Mouse (Mus musculus): ENCODE measurements at regions not wholly inside any gene's neighbourhood (a gene's known extent, or its start where the extent isn't known, plus 50 kb on each side); places are given as distances from the start of the nearest gene placed in this dataset.

GRCm38 (mm10) chr2:12614345-12614744, 195.1 kb upstream of the Mindy3 start:
- DNase-seq (ENCODE audit: low spot score in 2 of 2) = no peak

- no peak for DNase-seq (ENCODE audit: low spot score in 2 of 2)
Measured at GRCm38 (mm10) chr2:12613858-12614257, 194.6 kb upstream of the Mindy3 start.

- DNase-seq (ENCODE audit: low spot score in 2 of 2) = no peak
Measured at GRCm38 (mm10) chr2:12582566-12582965, 163.3 kb upstream of the Mindy3 start.

GRCm38 (mm10) chr2:12557736-12558135, 138.5 kb upstream of the Mindy3 start:
- no peak for DNase-seq (ENCODE audit: low spot score in 2 of 2)

GRCm38 (mm10) chr2:12522411-12522810, 103.1 kb upstream of the Mindy3 start:
- DNase-seq (ENCODE audit: low spot score in 2 of 2) = peak; percentile 3 to 47

GRCm38 (mm10) chr2:12521744-12522143, 102.5 kb upstream of the Mindy3 start:
- DNase-seq (ENCODE audit: low spot score in 2 of 2) = no peak

GRCm38 (mm10) chr2:12492369-12492768, 73.1 kb upstream of the Mindy3 start:
- DNase-seq (ENCODE audit: low spot score in 2 of 2) = no peak

GRCm38 (mm10) chr2:12469440-12470339, 50.4 kb upstream of the Mindy3 start:
- DNase-seq (ENCODE audit: low spot score in 2 of 2) = no peak
